ENCODE assay signal across 13 mouse cellular contexts in the genomic region with DNA sequence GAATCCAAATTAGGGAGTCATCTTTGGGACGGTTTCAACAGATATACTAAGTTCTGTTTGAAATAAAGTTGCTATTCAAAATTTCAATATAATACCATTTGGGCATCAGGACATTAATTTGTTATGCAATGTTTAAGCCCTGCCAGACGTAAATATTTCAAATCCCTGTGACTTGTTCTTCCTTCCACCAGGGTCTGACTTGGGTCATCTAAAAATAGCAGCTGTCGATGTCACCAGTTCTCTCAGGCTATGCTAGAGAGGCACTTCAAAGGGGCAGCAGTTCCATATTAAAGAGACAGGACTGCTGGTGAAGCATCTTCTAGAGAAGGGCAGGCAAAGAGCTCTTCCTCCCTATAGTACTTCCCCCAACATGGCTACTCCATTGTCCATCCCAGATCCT.
DNase-seq lines count a peak whose midpoint lies in the region; ATAC-seq and TF ChIP-seq lines count a peak whose summit lies in the region.
"Had no signal": no experiment of that assay in that cellular context is flagged by ENCODE, and none has a peak within 500 bp of the region (broad histone marks: within the 10 kb centered on the region; RNA-seq: fewer than 3 reads in every experiment).

No protein-coding gene starts in this region.

- TF ChIP-seq EP300 in stomach, postnatal 0 days (optimal IDR thresholded peaks at IDR 0.05) = no peak

- no peak overlapping the region for H3K9ac ChIP-seq in heart, embryonic 15.5 days
- no peak overlapping the region for H3K9ac ChIP-seq in stomach, postnatal 0 days (ENCODE audit: low read length)
- H3K9ac ChIP-seq: liver, embryonic 13.5 days; neural tube, embryonic 12.5 days had no signal

- WGBS in heart, embryonic 15.5 days = 26% methylated on average over 3 of the region's 3 CpGs
- WGBS in stomach, postnatal 0 days = 40% methylated on average over 3 of the region's 3 CpGs

- no peak overlapping the region for H3K4me3 ChIP-seq in heart, embryonic 15.5 days
- no peak overlapping the region for H3K4me3 ChIP-seq in stomach, postnatal 0 days (ENCODE audit: low read depth, low read length)
- H3K4me3 ChIP-seq: liver, embryonic 13.5 days; megakaryocyte, embryonic 14.5 days; neural tube, embryonic 12.5 days had no signal

- no peak for TF ChIP-seq CTCF in stomach, postnatal 0 days (IDR thresholded peaks at IDR 0.05; ENCODE audit: low read depth)

- no peaks in the 10 kb centered on the region for H3K36me3 ChIP-seq in heart, embryonic 15.5 days
- H3K36me3 ChIP-seq in stomach, postnatal 0 days (ENCODE audit: control insufficient read depth, insufficient read depth, low read length) = no peaks in the 10 kb centered on the region
- H3K36me3 ChIP-seq: liver, embryonic 13.5 days; neural tube, embryonic 12.5 days had no signal

- H3K4me2 ChIP-seq in heart, embryonic 15.5 days = no peak overlapping the region
- H3K4me2 ChIP-seq in stomach, postnatal 0 days (replicated peaks; ENCODE audit: low read depth) = no peak overlapping the region
- H3K4me2 ChIP-seq: liver, embryonic 13.5 days; neural tube, embryonic 12.5 days had no signal

- peak overlapping the region; percentile 31 for H3K27ac ChIP-seq in heart, embryonic 15.5 days
- no peak overlapping the region for H3K27ac ChIP-seq in stomach, postnatal 0 days (replicated peaks)
- H3K27ac ChIP-seq: liver, embryonic 13.5 days; neural tube, embryonic 12.5 days had no signal

- H3K4me1 ChIP-seq in heart, embryonic 15.5 days (replicated peaks) = peaks cover 16% of the 10 kb centered on the region
- H3K4me1 ChIP-seq in stomach, postnatal 0 days (replicated peaks; ENCODE audit: control insufficient read depth, insufficient read depth) = no peaks in the 10 kb centered on the region
- H3K4me1 ChIP-seq: liver, embryonic 13.5 days; megakaryocyte, embryonic 14.5 days; neural tube, embryonic 12.5 days had no signal

- H3K9me3 ChIP-seq in heart, embryonic 15.5 days (replicated peaks) = no peaks in the 10 kb centered on the region
- H3K9me3 ChIP-seq in stomach, postnatal 0 days (ENCODE audit: control insufficient read depth, low read length) = no peaks in the 10 kb centered on the region
- H3K9me3 ChIP-seq: liver, embryonic 13.5 days; megakaryocyte, embryonic 14.5 days; neural tube, embryonic 12.5 days had no signal

- H3K27me3 ChIP-seq in heart, embryonic 15.5 days = no peaks in the 10 kb centered on the region
- no peaks in the 10 kb centered on the region for H3K27me3 ChIP-seq in stomach, postnatal 0 days (ENCODE audit: control insufficient read depth, insufficient read depth, low read length)
- H3K27me3 ChIP-seq: liver, embryonic 13.5 days; megakaryocyte, embryonic 14.5 days; neural tube, embryonic 12.5 days had no signal

- peak; percentile 20 for DNase-seq in kidney, adult 9 months
- DNase-seq in kidney, postnatal 10 days = no peak
- DNase-seq in heart, adult 9 months (ENCODE audit: low spot score in 2 of 2) = peak; percentile 31 to 39
- DNase-seq in lung, postnatal 14 days = peak; percentile 17
- no peak for DNase-seq in stomach, postnatal 0 days (ENCODE audit: low spot score)
- no peak for DNase-seq in frontal cortex, adult 2 months (ENCODE audit: extremely low spot score in 1 of 2, low spot score in 1 of 2)
- DNase-seq: cerebellum, postnatal 10 days; liver, embryonic 13.5 days; right cerebral cortex, postnatal 25 days had no signal

- ATAC-seq in heart, embryonic 15.5 days (replicated peaks; ENCODE audit: insufficient number of reproducible peaks, insufficient read depth, low FRiP score, low read depth) = peak; percentile 55; the same call in 1 of the 2 replicates
- no peak for ATAC-seq in stomach, postnatal 0 days (ENCODE audit: low FRiP score, low TSS enrichment)
- ATAC-seq: forebrain, embryonic 14.5 days had no signal

Comparison
In these comparisons a context has a peak if more than half of its experiments do, and no peak if none do; other contexts are left out.
1. DNase-seq: peak in kidney, adult 9 months (single experiment), heart, adult 9 months (2 of 2) and lung, postnatal 14 days (single experiment); none in kidney, postnatal 10 days (single experiment), stomach, postnatal 0 days (single experiment) and frontal cortex, adult 2 months (0 of 2).